Mouse (Mus musculus): ENCODE measurements at regions not wholly inside any gene's neighbourhood (a gene's known extent, or its start where the extent isn't known, plus 50 kb on each side); places are given as distances from the start of the nearest gene placed in this dataset.

- no peak for DNase-seq
These were observed 588.7 kb downstream of the Cetn3 start for GRCm38 (mm10) chr13:82371579-82371978.

DNA sequence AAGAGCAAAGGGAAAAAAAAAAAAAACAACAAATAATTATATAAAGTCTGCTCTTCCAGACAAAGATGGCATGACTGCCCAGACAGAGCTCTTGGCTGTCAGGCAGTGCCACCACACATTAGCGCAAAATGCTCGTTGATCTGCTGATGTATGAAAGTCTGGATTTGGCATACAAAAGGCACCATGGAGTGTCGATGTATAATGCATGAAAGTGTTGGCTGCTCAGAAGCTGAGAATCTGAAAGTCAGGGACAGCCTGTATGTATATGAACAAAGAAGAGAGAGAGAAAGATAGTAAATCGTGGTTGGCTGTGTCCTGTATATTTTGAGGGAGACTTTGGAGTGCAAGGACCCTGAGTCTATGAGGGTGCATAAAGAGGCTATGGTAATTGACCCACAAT lies 589.7 kb downstream of the Cetn3 start:
- no peak for DNase-seq

GRCm38 (mm10) chr13:82392908-82393307 lies 610.0 kb downstream of the Cetn3 start:
- DNase-seq, result no peak

DNA sequence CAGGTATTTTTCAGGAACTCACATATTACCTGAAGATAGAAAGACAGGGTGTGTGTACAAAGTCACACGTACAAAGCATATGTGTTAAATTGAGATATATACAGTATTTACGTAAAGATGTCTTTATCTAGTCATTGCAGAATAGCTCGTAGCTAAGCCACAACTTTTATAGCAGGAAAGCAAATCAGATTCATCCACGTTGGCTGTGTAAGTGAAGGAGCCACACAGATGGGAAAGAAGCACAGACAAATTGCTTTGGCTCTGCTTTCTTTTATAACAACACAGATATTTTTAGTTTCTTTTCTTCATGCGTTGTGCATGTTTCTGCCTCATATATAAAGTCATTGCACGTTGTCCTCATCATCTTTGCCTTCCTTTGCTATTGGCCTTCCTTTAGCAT lies 610.6 kb downstream of the Cetn3 start:
- DNase-seq, result no peak

DNA sequence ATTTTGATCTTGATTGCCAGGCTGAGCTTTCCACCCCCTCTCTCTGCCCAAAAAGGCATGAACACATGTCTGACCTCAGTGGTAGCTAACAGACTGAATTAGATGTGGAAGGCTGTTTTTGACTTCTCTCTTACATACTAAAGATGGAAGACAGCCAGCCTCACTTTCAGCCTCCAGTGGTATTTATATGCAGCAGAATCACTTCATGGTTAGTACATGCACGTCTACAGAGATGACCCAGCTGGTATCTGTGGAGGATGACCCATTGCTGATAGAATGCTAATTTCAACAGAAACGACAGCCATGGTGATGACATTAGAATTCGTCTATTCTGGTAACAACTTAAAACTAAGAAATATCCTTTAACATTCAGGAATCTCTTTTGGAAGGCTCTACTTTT lies 630.8 kb downstream of the Cetn3 start:
- DNase-seq, result no peak

DNA sequence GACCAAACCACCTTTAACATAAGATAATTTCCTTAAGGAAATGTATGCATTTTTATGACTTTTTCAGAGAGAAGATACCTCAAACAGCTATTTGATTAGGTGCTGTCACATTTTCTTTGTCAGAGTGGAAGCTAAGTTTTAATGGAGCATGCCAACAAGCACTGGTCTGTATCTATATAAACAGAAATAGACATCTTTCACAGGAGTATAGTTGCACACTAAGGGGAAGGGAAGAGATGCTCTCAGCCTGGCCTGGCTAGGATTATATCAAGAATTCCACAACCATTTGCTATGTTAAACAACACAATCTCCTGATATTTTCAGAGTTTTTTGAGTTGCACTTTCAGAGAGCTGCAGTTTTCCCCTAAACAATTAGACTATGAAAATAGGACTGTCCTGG lies 638.1 kb downstream of the Cetn3 start:
- no peak for DNase-seq

- DNase-seq, result no peak
These were observed 641.2 kb downstream of the Cetn3 start for GRCm38 (mm10) chr13:82423911-82424654.

DNA sequence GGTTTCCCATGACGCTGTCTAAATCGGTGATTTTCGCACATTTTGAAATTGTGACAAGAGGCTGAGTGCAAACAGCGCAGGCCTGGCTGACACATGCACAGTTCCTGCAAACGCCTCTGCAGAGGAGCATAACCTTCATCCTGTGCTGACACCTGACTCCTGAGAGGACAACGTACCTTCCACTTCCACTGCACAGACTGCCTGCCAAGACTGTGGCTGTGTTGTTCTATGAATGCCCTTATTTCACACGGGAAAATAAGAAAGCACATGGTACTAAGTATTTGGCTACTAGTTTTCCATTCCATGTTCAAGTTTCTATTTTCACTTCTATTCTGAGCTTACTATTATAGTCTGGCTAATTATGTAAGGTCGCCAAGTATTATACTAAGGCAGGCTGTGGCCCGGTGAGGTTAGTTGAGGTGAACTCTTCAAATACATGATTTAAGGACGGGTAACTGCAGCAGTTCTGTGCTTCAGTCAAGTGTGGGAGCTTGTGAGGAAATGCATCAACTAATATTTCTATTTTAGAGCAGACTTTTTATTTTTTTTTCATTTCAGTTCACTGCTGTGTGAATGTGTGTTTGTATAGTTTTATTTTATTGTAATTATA lies 642.0 kb downstream of the Cetn3 start:
- DNase-seq, result no peak

DNA sequence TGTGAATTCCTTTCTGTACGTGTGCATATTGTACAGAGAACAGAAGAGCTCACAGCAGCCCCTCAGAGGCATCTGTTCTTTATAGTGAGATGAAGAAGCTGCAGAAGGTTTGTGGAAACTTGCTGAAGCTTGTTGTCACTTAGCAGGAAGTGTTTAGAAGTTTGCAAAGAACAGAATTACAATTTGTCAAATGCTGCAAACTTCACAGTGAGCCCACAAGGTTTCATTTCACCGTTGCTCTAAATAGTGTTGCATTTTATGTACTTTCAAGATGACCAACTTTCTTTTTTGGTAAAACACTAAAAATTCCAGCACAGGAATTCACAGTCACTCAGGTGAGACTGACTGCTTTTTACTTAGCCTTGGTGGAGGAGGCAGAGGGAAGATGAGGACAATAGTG lies 649.5 kb downstream of the Cetn3 start:
- DNase-seq, result no peak

DNA sequence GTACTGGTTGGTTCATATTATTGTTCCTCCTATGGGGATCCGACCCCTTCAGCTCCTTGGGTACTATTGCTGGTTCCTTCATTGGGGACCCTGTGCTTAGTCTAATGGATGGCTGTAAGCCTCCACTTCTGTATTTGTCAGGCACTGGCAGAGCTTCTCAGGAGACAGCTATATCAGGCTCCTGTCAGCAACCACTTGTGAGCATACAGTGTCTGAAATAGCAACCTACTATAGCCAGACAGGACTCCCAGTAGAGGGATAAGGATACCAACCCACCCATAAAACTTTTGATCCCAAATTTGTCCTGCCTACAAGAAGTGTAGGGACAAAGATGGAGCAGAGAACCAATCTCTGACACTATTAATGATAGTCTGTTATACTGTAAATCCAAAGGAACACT lies 656.4 kb downstream of the Cetn3 start:
- no peak for DNase-seq

GRCm38 (mm10) chr13:82453650-82454049 lies 670.8 kb downstream of the Cetn3 start:
- no peak for DNase-seq

DNA sequence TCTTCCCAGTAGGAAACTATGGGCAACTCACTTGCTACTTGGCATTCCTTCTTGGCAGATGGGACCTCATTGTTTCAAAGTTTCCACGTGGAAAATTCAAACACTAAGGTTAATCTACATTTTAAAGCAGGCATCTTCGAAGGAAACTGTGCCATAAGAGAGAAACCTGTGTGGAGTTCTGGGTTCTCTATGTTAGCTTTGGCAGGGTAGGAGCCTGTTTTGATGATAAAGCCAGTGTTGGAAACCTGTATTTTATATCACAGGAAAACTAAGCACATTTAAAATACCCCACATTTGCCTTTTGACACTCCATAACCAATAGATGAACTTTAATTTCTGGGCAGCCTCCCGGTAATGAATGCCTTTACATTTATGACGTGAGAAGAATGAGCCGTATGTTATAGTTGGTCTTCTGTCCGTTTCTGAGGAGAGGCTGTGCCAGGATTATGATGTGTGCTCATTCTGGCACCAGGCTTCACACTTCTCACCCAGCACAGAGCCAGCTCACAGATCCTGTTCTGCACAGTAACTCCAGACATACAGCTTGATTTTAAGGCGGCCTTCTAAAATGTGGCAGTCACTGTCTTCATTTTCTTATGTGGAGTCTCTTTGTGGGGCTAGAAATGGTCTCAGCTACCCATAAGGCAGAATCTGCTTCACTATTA lies 700.5 kb downstream of the Cetn3 start:
- DNase-seq, result no peak

GRCm38 (mm10) chr13:82496606-82497005 lies 713.7 kb downstream of the Cetn3 start:
- no peak for DNase-seq

- DNase-seq, result no peak
These were observed 725.3 kb downstream of the Cetn3 start for GRCm38 (mm10) chr13:82508176-82508575.

DNA sequence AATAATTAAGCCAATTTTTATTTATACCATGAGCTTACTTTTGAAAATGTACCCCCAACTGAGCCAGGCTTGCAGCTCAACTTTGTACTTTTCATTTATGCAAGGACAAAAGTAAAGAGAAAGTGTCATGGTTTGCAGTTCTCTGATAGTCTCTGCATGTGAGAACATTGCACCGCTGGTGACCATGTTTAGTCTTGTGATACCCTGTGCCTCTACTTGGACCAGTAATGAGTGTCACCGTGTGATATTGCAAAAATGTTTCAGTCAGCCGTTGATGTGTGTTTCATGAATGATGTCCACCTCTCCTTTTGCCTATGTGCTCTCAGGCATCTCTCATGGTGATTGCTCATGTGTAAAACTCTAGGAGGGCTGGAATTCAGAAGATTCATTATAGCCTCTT lies 726.6 kb downstream of the Cetn3 start:
- DNase-seq, result no peak

All from lung, postnatal 14 days (tissue).